Mouse (Mus musculus) CH12.LX (cell line): ENCODE results near the gene Mettl26.

Experiments used
- CTCF ChIP-seq, 2 experiments: IDR thresholded peaks in 1 of 2; conservative IDR thresholded peaks in 1 of 2; 2 replicates each; pipeline ENCODE4 v1.5.1; 2011 to 2012; ENCODE audit warnings: low read depth in 2 of 2, low read length in 2 of 2, improper control_type of control experiment in 1 of 2, inconsistent platforms in 1 of 2, mild to moderate bottlenecking in 1 of 2, moderate library complexity in 1 of 2
- ELF1 ChIP-seq: IDR thresholded peaks from 2 replicates; pipeline ENCODE4 v1.6.1; 2014; ENCODE audit warnings: low read depth, mild to moderate bottlenecking, inconsistent platforms, low read length, improper control_type of control experiment
- MAFK ChIP-seq: IDR thresholded peaks from 2 replicates; pipeline ENCODE4 v1.6.1; 2011; ENCODE audit warnings: low read length, improper control_type of control experiment; ENCODE audit not compliant: insufficient replicate concordance
- NELFE ChIP-seq: IDR thresholded peaks from 2 replicates; pipeline ENCODE4 v1.6.1; 2011; ENCODE audit warnings: low read depth, low read length, improper control_type of control experiment
- POLR2A ChIP-seq: IDR thresholded peaks from 2 replicates; pipeline ENCODE4 v1.6.1; 2011; ENCODE audit warnings: low read depth, mild to moderate bottlenecking, improper control_type of control experiment, low read length
- RCOR1 ChIP-seq: conservative IDR thresholded peaks from 2 replicates; pipeline ENCODE4 v1.6.1; 2012; ENCODE audit warnings: low read depth, mild to moderate bottlenecking, inconsistent platforms, low read length, improper control_type of control experiment

DNA sequence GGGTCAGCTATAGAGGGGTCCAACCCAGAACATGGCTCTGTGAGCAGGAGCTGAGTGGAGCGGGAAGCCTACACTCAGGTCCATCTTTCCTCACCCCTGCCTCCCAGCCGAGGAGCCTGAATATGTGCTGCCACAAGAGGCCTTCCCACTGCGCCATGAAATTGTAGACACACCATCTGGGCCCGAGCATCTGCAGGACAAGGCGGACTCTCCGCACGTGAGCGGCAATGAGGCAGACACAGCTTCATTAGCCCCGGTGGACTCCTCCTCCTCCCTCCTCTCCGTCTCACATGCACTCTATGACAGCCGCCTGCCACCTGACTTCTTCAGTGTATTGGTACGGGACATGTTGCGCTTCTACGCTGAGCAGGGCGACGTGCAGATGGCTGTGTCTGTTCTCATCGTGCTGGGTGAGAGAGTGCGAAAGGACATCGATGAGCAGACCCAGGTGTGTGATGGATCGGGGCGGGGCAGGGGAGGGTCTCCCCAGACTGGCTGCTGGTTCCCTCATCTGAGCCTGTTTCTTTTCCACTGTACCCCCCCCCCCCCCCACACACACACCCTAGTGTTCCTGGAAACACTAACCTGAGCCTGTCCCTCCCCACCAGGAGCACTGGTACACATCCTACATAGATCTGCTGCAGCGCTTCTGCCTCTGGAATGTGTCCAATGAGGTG lies 47.2 kb upstream of the Mettl26 start:
- no peak for TF ChIP-seq POLR2A
- TF ChIP-seq CTCF (conservative IDR thresholded peaks at IDR 0.05 in 1 of 2, IDR thresholded peaks at IDR 0.05 in 1 of 2; ENCODE audit: low read depth in 2 of 2, low read length in 2 of 2), result no peak
- TF ChIP-seq ELF1, result no peak
- no peak for TF ChIP-seq RCOR1
- no peak for TF ChIP-seq MAFK
- no peak for TF ChIP-seq NELFE
